Mouse (Mus musculus) thymus, adult 2 months (tissue): Measurements from ENCODE around the gene Eftud2. TPM values are rescaled to one million over a fixed set of nuclear protein-coding genes. Genes with fewer than 3 reads are reported as not detected.

Experiments
- DNase-seq: peaks from one replicate; pipeline ENCODE4 v3.0.0; 2021
- H3K27ac ChIP-seq: fragments of 200-500 bp; 2 replicates; pipeline ENCODE4 v1.5.1; 2012; ENCODE audit warnings: low read length, control low read depth; ENCODE audit not compliant: control insufficient read depth, insufficient read depth
- H3K27me3 ChIP-seq: fragments of 200-500 bp; 2 replicates; pipeline ENCODE4 v1.6.1; 2012; ENCODE audit warnings: mild to moderate bottlenecking, low read length, moderate library complexity, mixed read lengths; ENCODE audit not compliant: control insufficient read depth, insufficient read depth
- H3K36me3 ChIP-seq: fragments of 200-500 bp; 2 replicates; pipeline ENCODE4 v1.6.1; 2012; ENCODE audit warnings: mild to moderate bottlenecking, low read length, moderate library complexity; ENCODE audit not compliant: control insufficient read depth, insufficient read depth
- H3K4me1 ChIP-seq: fragments of 200-500 bp; replicated peaks from 2 replicates; pipeline ENCODE4 v1.6.1; 2012; ENCODE audit warnings: low read length; ENCODE audit not compliant: control insufficient read depth, insufficient read depth
- H3K4me3 ChIP-seq: fragments of 200-500 bp; 2 replicates; pipeline ENCODE4 v1.5.1; 2012; ENCODE audit warnings: mild to moderate bottlenecking, low read length, control low read depth, moderate library complexity; ENCODE audit not compliant: control insufficient read depth, insufficient read depth
- CTCF ChIP-seq: fragments of 200-500 bp; IDR thresholded peaks from 2 replicates; pipeline ENCODE4 v1.5.1; 2012; ENCODE audit warnings: mild to moderate bottlenecking, control low read depth, low read length, moderate library complexity, borderline replicate concordance; ENCODE audit not compliant: control insufficient read depth, poor library complexity, insufficient read depth; ENCODE audit errors: extremely low read depth
- POLR2A ChIP-seq: fragments of 200-500 bp; IDR thresholded peaks from 2 replicates; pipeline ENCODE4 v1.6.1; 2012; ENCODE audit warnings: mild to moderate bottlenecking, low read length, control low read depth, moderate library complexity; ENCODE audit not compliant: control insufficient read depth, poor library complexity, insufficient read depth; ENCODE audit errors: extremely low read depth
- WGBS: fragments of 180-500 bp; shearing (Covaris S2); methylation state at CpG from one replicate; pipeline ENCODE4 v1.1.7; 2018; 5-methylcytosine and 5-hydroxymethylcytosine counted together
- polyA plus RNA-seq: library from polyadenylated mRNA; depleted of rRNA; stranded (reverse); fragments of >200 nt; gene quantifications from 2 replicates; pipeline ENCODE4 v1.2.3, GENCODE M21; 2012

The Eftud2 gene
- polyA plus RNA-seq, 1 experiment: 215 TPM

DNA sequence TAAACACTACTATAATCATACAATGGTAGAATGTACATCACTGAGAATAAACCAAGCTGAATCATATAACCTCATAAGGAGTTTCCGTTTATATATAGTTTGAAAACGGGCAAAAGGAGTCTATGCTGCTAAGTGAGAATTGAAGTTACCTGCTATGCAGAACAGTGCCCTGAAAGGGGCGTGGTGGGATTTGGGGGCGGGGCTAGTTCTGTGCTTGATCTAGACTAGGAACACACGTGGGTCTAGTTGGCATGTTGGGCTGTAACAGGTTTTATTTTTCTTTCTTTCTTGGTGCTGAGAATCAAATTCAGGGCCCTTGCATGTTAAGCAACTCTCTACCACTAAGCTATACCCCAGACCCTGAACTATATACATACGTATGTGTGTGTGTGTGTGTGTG lies 59.6 kb downstream of the Eftud2 start:
- Histone ChIP-seq H3K27me3 (peaks cover 20% of the 10 kb centered on the region), H3K27ac (no peak overlapping the region), H3K4me3 (no peak overlapping the region), H3K36me3 (no peaks in the 10 kb centered on the region), H3K4me1 (peaks cover 6% of the 10 kb centered on the region)
- no peak for DNase-seq
- no peak for TF ChIP-seq CTCF
- no peak for TF ChIP-seq POLR2A
- WGBS: 49% methylated on average over 6 of the region's 6 CpGs

DNA sequence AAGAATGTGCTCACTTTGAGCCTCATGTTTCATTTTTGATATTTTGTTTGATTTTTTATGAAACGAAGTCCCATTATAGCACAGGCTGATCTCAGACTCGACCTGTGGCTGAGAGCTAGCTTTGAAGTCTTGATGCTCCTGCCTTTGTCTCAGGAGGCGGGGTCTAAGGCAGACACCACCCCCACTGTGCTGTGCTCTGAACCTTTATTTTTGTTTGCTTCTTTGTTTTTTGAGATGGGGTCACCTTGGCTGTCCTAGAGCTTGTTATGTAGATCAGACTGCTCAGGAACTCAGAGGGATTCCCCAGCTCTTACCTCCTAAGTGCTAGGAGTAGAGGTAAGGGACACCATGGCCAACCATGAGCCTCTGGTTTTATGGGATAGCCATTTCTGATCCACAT lies 60.4 kb downstream of the Eftud2 start:
- no peak overlapping the region for H3K27ac ChIP-seq
- TF ChIP-seq CTCF: no peak
- TF ChIP-seq POLR2A: no peak
- H3K36me3 ChIP-seq: no peaks in the 10 kb centered on the region
- no peak overlapping the region for H3K4me3 ChIP-seq
- 39% methylated on average over 3 of the region's 3 CpGs for WGBS
- peaks cover 23% of the 10 kb centered on the region for H3K27me3 ChIP-seq
- DNase-seq: no peak
- H3K4me1 ChIP-seq: peaks cover 6% of the 10 kb centered on the region

DNA sequence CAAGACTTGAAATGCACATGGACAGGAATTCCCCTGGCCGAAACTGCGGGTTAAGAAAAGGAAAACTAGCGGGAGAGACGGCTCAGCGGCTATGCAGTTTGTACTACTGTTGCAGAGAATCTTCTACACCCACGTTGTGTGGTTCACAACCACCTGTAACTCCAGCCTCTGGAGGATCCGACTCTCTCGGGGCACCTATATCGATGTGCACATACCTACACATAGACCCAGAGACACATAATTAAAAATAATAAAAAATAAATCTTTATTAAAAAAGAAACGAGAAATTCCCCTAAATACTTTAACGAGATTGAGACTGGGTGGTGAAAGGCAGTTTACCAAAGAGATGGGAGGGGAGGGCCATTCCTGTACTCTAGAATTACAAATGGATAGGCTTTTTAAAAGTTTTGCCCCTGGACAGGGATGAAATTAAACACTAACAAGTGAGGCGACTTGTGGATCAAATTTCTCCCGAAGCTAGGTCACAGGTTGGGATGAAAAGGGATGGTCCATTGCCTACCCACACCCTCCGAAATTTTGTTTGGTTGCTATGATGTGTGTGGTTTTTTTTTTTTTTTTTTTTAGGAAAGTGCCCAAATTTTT lies 60.9 kb downstream of the Eftud2 start:
- WGBS: 9% methylated on average over 14 of the region's 14 CpGs
- no peak overlapping the region for H3K27ac ChIP-seq
- H3K4me1 ChIP-seq: peaks cover 6% of the 10 kb centered on the region
- DNase-seq: peak; percentile 2
- H3K36me3 ChIP-seq: no peaks in the 10 kb centered on the region
- peaks cover 23% of the 10 kb centered on the region for H3K27me3 ChIP-seq
- TF ChIP-seq CTCF: no peak
- TF ChIP-seq POLR2A: no peak
- no peak overlapping the region for H3K4me3 ChIP-seq

DNA sequence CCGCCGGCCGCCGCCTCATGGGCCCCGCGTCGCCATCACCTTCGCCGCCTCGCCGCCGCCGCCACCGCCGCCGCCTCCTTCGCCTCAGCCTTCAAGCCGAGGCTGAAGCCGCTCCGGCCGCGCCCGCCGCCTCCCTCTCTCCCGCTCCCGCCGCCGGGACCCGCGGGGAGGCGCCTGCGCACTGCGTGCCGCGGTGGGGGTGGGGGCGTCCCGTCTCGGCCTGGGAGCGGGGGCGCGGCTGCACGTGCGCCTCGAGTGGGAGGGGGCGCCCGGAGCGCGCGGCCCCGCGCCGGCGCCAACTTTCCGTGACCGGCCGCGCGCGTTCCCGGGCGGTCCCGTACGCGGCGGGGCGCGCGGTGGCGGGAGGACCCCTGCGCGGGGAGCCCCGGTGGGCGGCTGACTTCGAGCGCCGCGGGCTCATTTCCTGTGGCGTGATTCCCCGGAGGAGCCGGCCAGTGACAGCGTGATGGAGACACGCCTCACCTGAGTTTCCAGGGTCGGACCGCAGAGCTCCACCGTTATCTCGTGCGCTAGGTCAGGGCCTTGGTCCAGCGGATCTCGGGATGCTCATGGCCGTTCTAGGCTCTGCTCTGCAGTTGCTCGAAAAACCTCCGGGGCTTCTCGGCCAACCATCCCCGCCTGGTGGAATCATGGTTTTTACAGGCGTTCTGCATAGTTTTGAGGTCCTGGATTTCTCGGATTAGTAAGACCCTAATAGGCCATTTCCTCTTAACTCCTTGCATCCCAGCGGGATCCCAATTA lies 61.6 kb downstream of the Eftud2 start, which contains the start of gene Gjc1:
Gene Gjc1, minus strand, starts transcription at position 680 of the 762 bp plus-strand sequence.
- H3K27me3 ChIP-seq: peaks cover 23% of the 10 kb centered on the region
- peak; percentile 25 for DNase-seq
- peak within 1 kb of the TSS; percentile 30 for H3K4me3 ChIP-seq
- peaks cover 6% of the 10 kb centered on the region for H3K4me1 ChIP-seq
- 1% methylated on average over 93 of the region's 97 CpGs for WGBS
- H3K27ac ChIP-seq: no peak within 1 kb of the TSS
- TF ChIP-seq POLR2A (no peak), CTCF (no peak)
- H3K36me3 ChIP-seq: no peaks in the 10 kb centered on the region

DNA sequence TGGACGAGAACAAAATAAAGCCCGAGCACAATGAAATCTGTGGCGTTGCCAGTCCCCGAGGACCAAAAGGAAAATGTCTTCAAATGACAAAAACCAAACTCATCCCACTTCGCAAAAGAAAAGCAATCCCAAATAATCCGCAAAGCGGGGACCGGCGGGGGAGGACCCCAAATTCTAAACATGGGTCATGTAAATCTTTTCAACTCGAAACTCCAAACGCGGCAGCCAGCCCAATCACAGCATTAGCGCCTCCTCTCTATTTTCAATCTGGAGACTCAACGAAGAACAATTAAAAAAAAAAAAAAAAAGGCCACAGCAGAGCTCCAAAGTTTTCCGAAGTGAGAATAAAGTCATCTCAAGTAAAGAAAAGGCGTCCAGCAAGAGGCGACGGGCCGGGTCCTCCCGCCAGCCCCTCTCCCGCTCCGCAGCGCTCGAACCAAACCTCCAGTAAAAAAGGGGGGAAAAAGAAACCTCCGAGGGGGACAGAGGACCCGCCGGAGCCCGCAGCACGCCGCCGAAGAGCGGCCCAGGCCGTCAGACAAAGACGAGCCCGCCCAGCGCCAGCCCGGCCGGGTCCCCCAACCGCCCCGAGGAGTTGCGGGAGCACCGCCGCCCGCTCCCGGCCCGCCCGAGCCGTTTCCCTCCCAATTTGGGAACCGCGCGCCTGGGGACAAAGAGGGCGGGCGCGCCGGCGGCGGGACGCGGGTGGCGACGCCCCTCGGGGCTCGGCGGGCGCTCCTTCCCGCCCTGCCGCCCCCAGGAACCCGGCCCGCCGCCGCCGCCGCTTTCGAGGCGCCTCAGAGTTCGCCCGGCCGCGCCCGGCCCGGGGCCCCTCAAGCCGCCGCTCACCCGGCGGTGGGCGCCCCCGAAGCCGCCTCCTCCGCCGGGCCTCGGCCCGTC lies 62.4 kb downstream of the Eftud2 start:
- H3K4me3 ChIP-seq: peak overlapping the region; percentile 30

DNA sequence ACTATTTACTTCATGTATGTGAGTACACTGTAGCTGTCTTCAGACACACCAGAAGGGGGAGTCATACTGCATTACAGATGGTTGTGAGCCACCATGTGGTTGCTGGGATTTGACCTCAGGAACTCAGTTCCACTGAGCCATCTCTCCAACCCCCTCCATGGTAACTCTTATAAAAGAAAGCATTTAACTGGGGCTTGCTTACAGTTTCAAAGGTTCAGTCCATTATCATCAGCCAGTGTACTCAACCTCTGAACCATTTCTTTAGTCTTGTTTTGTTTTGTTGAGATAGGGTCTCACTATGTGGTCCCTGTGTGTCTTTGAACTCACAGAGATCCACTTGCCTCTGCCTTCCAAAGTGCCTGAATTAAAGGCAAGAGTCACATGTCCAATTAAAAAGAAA lies 65.9 kb downstream of the Eftud2 start:
- DNase-seq: no peak
- H3K27me3 ChIP-seq: peaks cover 17% of the 10 kb centered on the region
- no peaks in the 10 kb centered on the region for H3K36me3 ChIP-seq
- H3K4me3 ChIP-seq: no peak overlapping the region
- H3K27ac ChIP-seq: no peak overlapping the region
- peaks cover 6% of the 10 kb centered on the region for H3K4me1 ChIP-seq
- no peak for TF ChIP-seq CTCF
- TF ChIP-seq POLR2A: no peak

More for the DNA sequence above, 62.4 kb downstream of the Eftud2 start:
- Histone ChIP-seq H3K36me3 (no peaks in the 10 kb centered on the region), H3K27ac (no peak overlapping the region), H3K4me1 (peaks cover 6% of the 10 kb centered on the region), H3K27me3 (peaks cover 23% of the 10 kb centered on the region)
- 1% methylated on average over 74 of the region's 92 CpGs for WGBS
- TF ChIP-seq POLR2A (no peak), CTCF (no peak)
- peak; percentile 4 for DNase-seq
